Comparison of ENCODE assay signal across 16 mouse cellular contexts in genomic region chr7:16557783-16558538, GRCm38 (mm10). TPM values are rescaled to one million over a fixed set of nuclear protein-coding genes. Genes with fewer than 3 reads are reported as not detected.
DNase-seq lines count a peak whose midpoint lies in the region; ATAC-seq lines count a peak whose summit lies in the region.
"Had no signal": no experiment of that assay in that cellular context is flagged by ENCODE, and none has a peak within 500 bp of the region (broad histone marks: within the 10 kb centered on the region; RNA-seq: fewer than 3 reads in every experiment).

No protein-coding gene starts in this region.

- peaks cover 21% of the 10 kb centered on the region for H3K4me1 ChIP-seq in forebrain, embryonic 12.5 days
- peaks cover 16% of the 10 kb centered on the region for H3K4me1 ChIP-seq in forebrain, embryonic 10.5 days
- H3K4me1 ChIP-seq in midbrain, embryonic 14.5 days (ENCODE audit: control insufficient read depth, insufficient read depth, low read length) = no peaks in the 10 kb centered on the region
- H3K4me1 ChIP-seq in midbrain, embryonic 10.5 days = no peaks in the 10 kb centered on the region; the same call in 1 of the 2 replicates

- H3K27ac ChIP-seq in forebrain, embryonic 12.5 days = peak overlapping the region; percentile 6; the same call in 1 of the 2 replicates
- H3K27ac ChIP-seq in forebrain, embryonic 10.5 days = no peak overlapping the region
- 0 out of 2 replicates have a peak overlapping the region, but pooled peaks have one; percentile 43 for H3K27ac ChIP-seq in midbrain, embryonic 14.5 days (replicated peaks; ENCODE audit: low read depth, low read length)
- H3K27ac ChIP-seq in midbrain, embryonic 10.5 days (replicated peaks) = no peak overlapping the region
- H3K27ac ChIP-seq: embryonic facial prominence, embryonic 15.5 days; liver, embryonic 12.5 days had no signal

- DNase-seq in forebrain, embryonic 10.5 days (ENCODE audit: extremely low spot score, low spot score) = no peak
- peak; percentile 20 for DNase-seq in midbrain, embryonic 14.5 days
- no peak for DNase-seq in midbrain, embryonic 10.5 days (ENCODE audit: low spot score)
- DNase-seq in A20 (ENCODE audit: low read depth, low spot score) = peak; percentile 48
- no peak for DNase-seq in embryo, embryonic 10.5 days (ENCODE audit: low spot score)
- no peak for DNase-seq in adrenal gland, postnatal 4 days (ENCODE audit: low spot score in 2 of 2)
- DNase-seq: B cell, adult 2 months; cerebellum, adult 9-10 months; heart, postnatal 36 days; kidney, adult 2 months had no signal

- H3K27me3 ChIP-seq in forebrain, embryonic 12.5 days = no peaks in the 10 kb centered on the region
- no peaks in the 10 kb centered on the region for H3K27me3 ChIP-seq in forebrain, embryonic 10.5 days (ENCODE audit: poor library complexity, severe bottlenecking)
- no peaks in the 10 kb centered on the region for H3K27me3 ChIP-seq in midbrain, embryonic 14.5 days (ENCODE audit: control insufficient read depth, insufficient read depth, low read length)
- H3K27me3 ChIP-seq in midbrain, embryonic 10.5 days (ENCODE audit: low read depth, poor library complexity, severe bottlenecking) = no peaks in the 10 kb centered on the region
- H3K27me3 ChIP-seq: embryonic facial prominence, embryonic 15.5 days; liver, embryonic 12.5 days; Patski had no signal

- whole genome bisulfite sequencing in forebrain, embryonic 12.5 days = 33% methylated on average over 9 of the region's 9 CpGs
- 76% methylated on average over 9 of the region's 9 CpGs for WGBS in forebrain, embryonic 10.5 days
- WGBS in midbrain, embryonic 14.5 days = 67% methylated on average over 9 of the region's 9 CpGs
- 83% methylated on average over 9 of the region's 9 CpGs for WGBS in midbrain, embryonic 10.5 days

- no peak overlapping the region for H3K4me2 ChIP-seq in forebrain, embryonic 12.5 days
- H3K4me2 ChIP-seq in midbrain, embryonic 14.5 days (ENCODE audit: low read length) = no peak overlapping the region
- H3K4me2 ChIP-seq: embryonic facial prominence, embryonic 15.5 days; liver, embryonic 12.5 days had no signal

- no peak for ATAC-seq in forebrain, embryonic 12.5 days (ENCODE audit: low FRiP score)
- ATAC-seq in midbrain, embryonic 14.5 days (ENCODE audit: low FRiP score, low TSS enrichment) = no peak
- peak; percentile 61 for ATAC-seq in granulocyte monocyte progenitor cell, adult 5-6 weeks (replicated peaks; ENCODE audit: poor library complexity, severe bottlenecking)
- ATAC-seq: liver, embryonic 12.5 days; lung, postnatal 0 days; Patski had no signal

- H3K36me3 ChIP-seq in forebrain, embryonic 12.5 days (replicated peaks) = peaks cover 33% of the 10 kb centered on the region
- peaks cover 62% of the 10 kb centered on the region for H3K36me3 ChIP-seq in forebrain, embryonic 10.5 days (replicated peaks)
- peaks cover 23% of the 10 kb centered on the region for H3K36me3 ChIP-seq in midbrain, embryonic 14.5 days (ENCODE audit: control insufficient read depth, insufficient read depth, low read length)
- peaks cover 61% of the 10 kb centered on the region for H3K36me3 ChIP-seq in midbrain, embryonic 10.5 days

- no peak overlapping the region for H3K9ac ChIP-seq in forebrain, embryonic 12.5 days
- H3K9ac ChIP-seq in midbrain, embryonic 14.5 days (replicated peaks; ENCODE audit: low read length) = no peak overlapping the region
- H3K9ac ChIP-seq: embryonic facial prominence, embryonic 15.5 days; liver, embryonic 12.5 days had no signal

- H3K4me3 ChIP-seq in forebrain, embryonic 12.5 days (replicated peaks) = no peak overlapping the region
- H3K4me3 ChIP-seq in forebrain, embryonic 10.5 days = no peak overlapping the region
- H3K4me3 ChIP-seq in midbrain, embryonic 14.5 days (replicated peaks; ENCODE audit: low read depth, low read length) = no peak overlapping the region
- H3K4me3 ChIP-seq in midbrain, embryonic 10.5 days = no peak overlapping the region
- H3K4me3 ChIP-seq: embryonic facial prominence, embryonic 15.5 days; liver, embryonic 12.5 days had no signal

- H3K9me3 ChIP-seq in forebrain, embryonic 12.5 days = no peaks in the 10 kb centered on the region
- no peaks in the 10 kb centered on the region for H3K9me3 ChIP-seq in forebrain, embryonic 10.5 days
- H3K9me3 ChIP-seq in midbrain, embryonic 14.5 days (ENCODE audit: control insufficient read depth, low read length) = no peaks in the 10 kb centered on the region
- H3K9me3 ChIP-seq in midbrain, embryonic 10.5 days (replicated peaks) = no peaks in the 10 kb centered on the region
- H3K9me3 ChIP-seq: embryonic facial prominence, embryonic 15.5 days; liver, embryonic 12.5 days had no signal

RNA-seq across cellular contexts. Expression of gene Arhgap35, which starts 56.8 kb away (rescaled TPM):
- 40.8 and 47.5 TPM in 2 replicates for polyA plus RNA-seq in forebrain, embryonic 12.5 days (2016; fragmentation: Nextera tagmentation; extraction: Ambion mirVana)
- polyA plus RNA-seq in forebrain, embryonic 10.5 days (2016; fragmentation: Nextera tagmentation; extraction: Ambion mirVana) = 30.3 and 32.2 TPM in 2 replicates
- 35.4 and 41.5 TPM in 2 replicates for polyA plus RNA-seq in midbrain, embryonic 14.5 days (2014; fragmentation: Nextera tagmentation; extraction: Ambion mirVana)
- 25.4 and 31.0 TPM in 2 replicates for polyA plus RNA-seq in midbrain, embryonic 10.5 days (2016; fragmentation: Nextera tagmentation; extraction: Ambion mirVana)
- total RNA-seq in granulocyte monocyte progenitor cell, adult 5-6 weeks (2014; fragmentation: Nextera tagmentation) = 7.6 and 10.9 TPM in 2 replicates
- total RNA-seq in granulocyte monocyte progenitor cell, adult 5-6 weeks (2017) = 6.6 and 7.6 TPM in 2 replicates
- total RNA-seq in adrenal gland, postnatal 4 days (2021) = 10 to 100 TPM; 72.2 to 76.0 TPM

Comparison
In these comparisons a context has a peak if more than half of its experiments do, and no peak if none do; other contexts are left out.
1. H3K27ac ChIP-seq: peak in forebrain, embryonic 12.5 days (single experiment) and midbrain, embryonic 14.5 days (single experiment); none in forebrain, embryonic 10.5 days (single experiment) and midbrain, embryonic 10.5 days (single experiment).
2. DNase-seq: peak in midbrain, embryonic 14.5 days (single experiment) and A20 (single experiment); none in forebrain, embryonic 10.5 days (single experiment), midbrain, embryonic 10.5 days (single experiment), embryo, embryonic 10.5 days (single experiment) and adrenal gland, postnatal 4 days (0 of 2).